Mouse (Mus musculus): ENCODE data around the gene Ccr1. TPM values are rescaled to one million over a fixed set of nuclear protein-coding genes. Genes with fewer than 3 reads are reported as not detected.
A peak's percentile ranks its signal among the peaks of the same experiment; 100 is the strongest.
"Not testable (repeated sequence)": the region's sequence is repeated elsewhere in the genome, so short reads cannot be mapped to it uniquely, and the experiment has no call there.

Ccr1 gene
- polyA plus RNA-seq, 1 experiment = 1.8 TPM

- Histone ChIP-seq H3K27me3 (ENCODE audit: control insufficient read depth, insufficient read depth, low read length) (no peaks in the 10 kb centered on the region), H3K4me1 (replicated peaks; ENCODE audit: control insufficient read depth, insufficient read depth, low read length) (peaks cover 34% of the 10 kb centered on the region), H3K36me3 (ENCODE audit: control insufficient read depth, insufficient read depth, low read length) (no peaks in the 10 kb centered on the region), H3K27ac (ENCODE audit: control insufficient read depth, insufficient read depth, low read length) (peak overlapping the region; percentile 58), H3K4me3 (ENCODE audit: control insufficient read depth, insufficient read depth, low read length) (peak overlapping the region; percentile 57)
- WGBS = under 1% methylated on average over 49 of the region's 49 CpGs
- peak; percentile 89 for DNase-seq
- TF ChIP-seq POLR2A (IDR thresholded peaks at IDR 0.05; ENCODE audit: control insufficient read depth, extremely low read depth, insufficient read depth, low read length, poor library complexity) = peak; percentile 35; the same call in 1 of the 2 replicates
- TF ChIP-seq CTCF (IDR thresholded peaks at IDR 0.05; ENCODE audit: borderline replicate concordance, control insufficient read depth, extremely low read depth, insufficient read depth, low read length, poor library complexity) = no peak
Observed at GRCm38 (mm10) chr9:123924589-123925066, 43.9 kb downstream of the Ccr1 start.

- DNase-seq = peak; percentile 87
- 0% methylated on average over 11 of the region's 11 CpGs for WGBS
- H3K27me3 ChIP-seq (ENCODE audit: control insufficient read depth, insufficient read depth, low read length) = not testable (repeated sequence)
Observed at GRCm38 (mm10) chr9:123924035-123924434, 44.5 kb downstream of the Ccr1 start.

GRCm38 (mm10) chr9:123923146-123923991 is 45.1 kb downstream of the Ccr1 start:
- Histone ChIP-seq H3K27ac (ENCODE audit: control insufficient read depth, insufficient read depth, low read length) (0 out of 2 replicates have a peak overlapping the region, but pooled peaks have one; percentile 13), H3K4me3 (ENCODE audit: control insufficient read depth, insufficient read depth, low read length) (peak overlapping the region; percentile 57), H3K36me3 (ENCODE audit: control insufficient read depth, insufficient read depth, low read length) (no peaks in the 10 kb centered on the region), H3K27me3 (ENCODE audit: control insufficient read depth, insufficient read depth, low read length) (no peaks in the 10 kb centered on the region), H3K4me1 (replicated peaks; ENCODE audit: control insufficient read depth, insufficient read depth, low read length) (peaks cover 32% of the 10 kb centered on the region)
- under 1% methylated on average over 49 of the region's 53 CpGs for WGBS
- TF ChIP-seq POLR2A (IDR thresholded peaks at IDR 0.05; ENCODE audit: control insufficient read depth, extremely low read depth, insufficient read depth, low read length, poor library complexity) (no peak), CTCF (IDR thresholded peaks at IDR 0.05; ENCODE audit: borderline replicate concordance, control insufficient read depth, extremely low read depth, insufficient read depth, low read length, poor library complexity) (no peak)
- peak; percentile 50 for DNase-seq

More at GRCm38 (mm10) chr9:123924035-123924434, 44.5 kb downstream of the Ccr1 start:
- Histone ChIP-seq H3K4me1 (replicated peaks; ENCODE audit: control insufficient read depth, insufficient read depth, low read length) (peaks cover 32% of the 10 kb centered on the region), H3K4me3 (ENCODE audit: control insufficient read depth, insufficient read depth, low read length) (peak overlapping the region; percentile 57)
- H3K27ac ChIP-seq (ENCODE audit: control insufficient read depth, insufficient read depth, low read length); H3K36me3 ChIP-seq (ENCODE audit: control insufficient read depth, insufficient read depth, low read length): not testable (repeated sequence)
- TF ChIP-seq CTCF (IDR thresholded peaks at IDR 0.05; ENCODE audit: borderline replicate concordance, control insufficient read depth, extremely low read depth, insufficient read depth, low read length, poor library complexity) = peak; percentile 70; the same call in 1 of the 2 replicates

Other genes starting within 250 kb of the Ccr1 start
- 4.3 and 4.6 TPM in 2 replicates for gene Cxcr6, start 162.2 kb downstream of the Ccr1 start, polyA plus RNA-seq (2012; rRNA removed)
- gene Fyco1, start 116.8 kb downstream of the Ccr1 start, polyA plus RNA-seq (2012; rRNA removed) = 11.6 and 13.0 TPM in 2 replicates
- gene Xcr1, start 106.7 kb downstream of the Ccr1 start, polyA plus RNA-seq (2012; rRNA removed) = 4.3 and 7.0 TPM in 2 replicates
- gene Ccr1l1, start 9.7 kb upstream of the Ccr1 start, polyA plus RNA-seq (2012; rRNA removed) = 0.22 TPM in 1 of 2 replicates, not detected in the other
- 0.52 and 0.90 TPM in 2 replicates for gene Ccr3, start 53.3 kb upstream of the Ccr1 start, polyA plus RNA-seq (2012; rRNA removed)
- 1.9 and 2.7 TPM in 2 replicates for gene Ccr2, start 133.3 kb upstream of the Ccr1 start, polyA plus RNA-seq (2012; rRNA removed)
- gene Ccr5, start 152.9 kb upstream of the Ccr1 start, polyA plus RNA-seq (2012; rRNA removed) = 0.88 and 3.2 TPM in 2 replicates